Mouse (Mus musculus): Measurements from ENCODE around the gene Luc7l2. TPM values are rescaled to one million over a fixed set of nuclear protein-coding genes. Genes with fewer than 3 reads are reported as not detected.
A peak's percentile ranks its signal among the peaks of the same experiment; 100 is the strongest.
"Not testable (repeated sequence)": the region's sequence is repeated elsewhere in the genome, so short reads cannot be mapped to it uniquely, and the experiment has no call there.

The Luc7l2 gene
- polyA plus RNA-seq, 1 experiment, result 21.1 TPM

GRCm38 (mm10) chr6:38534640-38535365, 16.3 kb upstream of the Luc7l2 start:
- peak; percentile 46 for TF ChIP-seq POLR2AphosphoS2 (IDR thresholded peaks at IDR 0.05; ENCODE audit: insufficient read length, low read depth)
- no peak for TF ChIP-seq CEBPB (IDR thresholded peaks at IDR 0.05; ENCODE audit: insufficient read depth, poor library complexity, severe bottlenecking)
- TF ChIP-seq MYOG (IDR thresholded peaks at IDR 0.05; ENCODE audit: control insufficient read depth in 1 of 3, insufficient read depth in 1 of 3, insufficient read length in 2 of 3, low read depth in 2 of 3), result peak in 2 of 3 experiments; percentile 2 to 9
- peak; percentile 52 for TF ChIP-seq E2F4 (IDR thresholded peaks at IDR 0.05; ENCODE audit: insufficient read depth)
- TF ChIP-seq POLR2A (IDR thresholded peaks at IDR 0.05; ENCODE audit: insufficient read length, low read depth), result peak; percentile 57

GRCm38 (mm10) chr6:38535366-38535690, 15.8 kb upstream of the Luc7l2 start:
- Histone ChIP-seq H3K79me2 (ENCODE audit: control insufficient read depth, insufficient read depth) (no peaks in the 10 kb centered on the region), H3ac (ENCODE audit: control insufficient read depth, insufficient read length) (peak overlapping the region; percentile 79), H3K36me3 (ENCODE audit: control insufficient read depth, insufficient read depth) (no peaks in the 10 kb centered on the region), H3K4me2 (ENCODE audit: low read depth) (peak overlapping the region; percentile 63), H3K4me3 (peak overlapping the region; percentile 83), H3K27me3 (ENCODE audit: control insufficient read depth, insufficient read depth, insufficient read length) (no peaks in the 10 kb centered on the region)
- TF ChIP-seq USF1 (IDR thresholded peaks at IDR 0.05; ENCODE audit: low read depth), result no peak
- no peak for TF ChIP-seq MYOG (IDR thresholded peaks at IDR 0.05; ENCODE audit: control insufficient read depth in 1 of 3, insufficient read depth in 1 of 3, insufficient read length in 2 of 3, low read depth in 2 of 3)
- TF ChIP-seq POLR2AphosphoS2 (IDR thresholded peaks at IDR 0.05; ENCODE audit: insufficient read length, low read depth), result no peak
- TF ChIP-seq MYOD1 (IDR thresholded peaks at IDR 0.05; ENCODE audit: control insufficient read depth in 1 of 3, insufficient read length in 2 of 3, low read depth in 2 of 3), result no peak
- TF ChIP-seq CEBPB (IDR thresholded peaks at IDR 0.05; ENCODE audit: insufficient read depth, poor library complexity, severe bottlenecking), result no peak
- no peak for TF ChIP-seq SRF (IDR thresholded peaks at IDR 0.05; ENCODE audit: control insufficient read depth, insufficient read length, low read depth)
- TF ChIP-seq TCF12 (IDR thresholded peaks at IDR 0.05; ENCODE audit: insufficient read depth, poor library complexity, severe bottlenecking), result no peak
- no peak for TF ChIP-seq REST (IDR thresholded peaks at IDR 0.05; ENCODE audit: insufficient read depth, insufficient read length)
- TF ChIP-seq TCF3 (IDR thresholded peaks at IDR 0.05; ENCODE audit: insufficient read length, low read depth), result no peak
- no peak for TF ChIP-seq E2F4 (IDR thresholded peaks at IDR 0.05; ENCODE audit: insufficient read depth)
- TF ChIP-seq POLR2A (IDR thresholded peaks at IDR 0.05; ENCODE audit: insufficient read length, low read depth), result no peak
- no peak for TF ChIP-seq MAX (IDR thresholded peaks at IDR 0.05; ENCODE audit: low read depth)

More at GRCm38 (mm10) chr6:38534640-38535365, 16.3 kb upstream of the Luc7l2 start:
- peak overlapping the region; percentile 77 for H3K4me2 ChIP-seq (ENCODE audit: low read depth)
- H3ac ChIP-seq (ENCODE audit: control insufficient read depth, insufficient read length), result peak overlapping the region; percentile 79
- no peaks in the 10 kb centered on the region for H3K79me2 ChIP-seq (ENCODE audit: control insufficient read depth, insufficient read depth)
- no peaks in the 10 kb centered on the region for H3K36me3 ChIP-seq (ENCODE audit: control insufficient read depth, insufficient read depth)
- H3K4me3 ChIP-seq, result peak overlapping the region; percentile 83
- no peaks in the 10 kb centered on the region for H3K27me3 ChIP-seq (ENCODE audit: control insufficient read depth, insufficient read depth, insufficient read length)

GRCm38 (mm10) chr6:38535788-38536187, 15.3 kb upstream of the Luc7l2 start:
- peak overlapping the region; percentile 79 for H3ac ChIP-seq (ENCODE audit: control insufficient read depth, insufficient read length)
- H3K36me3 ChIP-seq (ENCODE audit: control insufficient read depth, insufficient read depth), result no peaks in the 10 kb centered on the region
- peak overlapping the region; percentile 83 for H3K4me3 ChIP-seq
- H3K27me3 ChIP-seq (ENCODE audit: control insufficient read depth, insufficient read depth, insufficient read length), result no peaks in the 10 kb centered on the region
- TF ChIP-seq CEBPB (IDR thresholded peaks at IDR 0.05; ENCODE audit: insufficient read depth, poor library complexity, severe bottlenecking), result no peak
- TF ChIP-seq MAX (IDR thresholded peaks at IDR 0.05; ENCODE audit: low read depth), result no peak
- TF ChIP-seq POLR2AphosphoS2 (IDR thresholded peaks at IDR 0.05; ENCODE audit: insufficient read length, low read depth), result no peak
- TF ChIP-seq REST (IDR thresholded peaks at IDR 0.05; ENCODE audit: insufficient read depth, insufficient read length), result no peak
- no peak for TF ChIP-seq MYOG (IDR thresholded peaks at IDR 0.05; ENCODE audit: control insufficient read depth in 1 of 3, insufficient read depth in 1 of 3, insufficient read length in 2 of 3, low read depth in 2 of 3)
- TF ChIP-seq SRF (IDR thresholded peaks at IDR 0.05; ENCODE audit: control insufficient read depth, insufficient read length, low read depth), result no peak
- no peak for TF ChIP-seq TCF3 (IDR thresholded peaks at IDR 0.05; ENCODE audit: insufficient read length, low read depth)
- no peak for TF ChIP-seq E2F4 (IDR thresholded peaks at IDR 0.05; ENCODE audit: insufficient read depth)
- no peak for TF ChIP-seq MYOD1 (IDR thresholded peaks at IDR 0.05; ENCODE audit: control insufficient read depth in 1 of 3, insufficient read length in 2 of 3, low read depth in 2 of 3)
- no peak for TF ChIP-seq TCF12 (IDR thresholded peaks at IDR 0.05; ENCODE audit: insufficient read depth, poor library complexity, severe bottlenecking)
- TF ChIP-seq USF1 (IDR thresholded peaks at IDR 0.05; ENCODE audit: low read depth), result no peak
- TF ChIP-seq POLR2A (IDR thresholded peaks at IDR 0.05; ENCODE audit: insufficient read length, low read depth), result no peak
- no peaks in the 10 kb centered on the region for H3K79me2 ChIP-seq (ENCODE audit: control insufficient read depth, insufficient read depth)
- peak overlapping the region; percentile 63 for H3K4me2 ChIP-seq (ENCODE audit: low read depth)

GRCm38 (mm10) chr6:38544141-38544540, 7.0 kb upstream of the Luc7l2 start:
- H3K27me3 ChIP-seq (ENCODE audit: control insufficient read depth, insufficient read depth, insufficient read length); H3K4me2 ChIP-seq (ENCODE audit: low read depth); H3ac ChIP-seq (ENCODE audit: control insufficient read depth, insufficient read length); H3K4me3 ChIP-seq; H3K36me3 ChIP-seq (ENCODE audit: control insufficient read depth, insufficient read depth); H3K79me2 ChIP-seq (ENCODE audit: control insufficient read depth, insufficient read depth): not testable (repeated sequence)

- not testable (repeated sequence) for H3K36me3 ChIP-seq (ENCODE audit: control insufficient read depth, insufficient read depth); H3K4me2 ChIP-seq (ENCODE audit: low read depth); H3K79me2 ChIP-seq (ENCODE audit: control insufficient read depth, insufficient read depth); H3K27me3 ChIP-seq (ENCODE audit: control insufficient read depth, insufficient read depth, insufficient read length); H3ac ChIP-seq (ENCODE audit: control insufficient read depth, insufficient read length); H3K4me3 ChIP-seq
Measured at GRCm38 (mm10) chr6:38547005-38547404, 4.1 kb upstream of the Luc7l2 start.

Measured in myocyte (in vitro differentiated cells).